Mouse (Mus musculus): ENCODE results near the gene Defa35. TPM values are rescaled to one million over a fixed set of nuclear protein-coding genes. Genes with fewer than 3 reads are reported as not detected.
"Not testable (repeated sequence)": the region's sequence is repeated elsewhere in the genome, so short reads cannot be mapped to it uniquely, and the experiment has no call there.

The Defa35 gene
- total RNA-seq (2021) (not detected), polyA plus RNA-seq (2012; rRNA removed) (not detected in 2 replicates)
- long read RNA-seq, result 0 reads

DNA sequence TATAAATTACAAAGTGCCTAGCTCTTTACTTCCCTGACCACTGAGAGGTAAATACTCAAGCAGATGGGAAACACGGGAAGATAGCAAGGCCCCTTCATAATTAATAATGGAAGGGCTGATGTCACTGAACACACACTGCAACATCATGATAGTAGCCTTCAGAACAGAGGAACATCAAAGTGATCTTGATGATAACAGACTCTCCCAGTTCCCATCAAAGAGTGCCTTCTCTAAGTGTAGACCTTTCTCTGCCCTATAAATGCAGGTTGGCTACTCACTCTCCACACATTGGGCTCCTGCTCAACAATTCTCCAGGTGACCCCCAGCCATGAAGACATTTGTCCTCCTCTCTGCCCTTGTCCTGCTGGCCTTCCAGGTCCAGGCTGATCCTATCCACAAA lies at the start of gene Defa35:
TSS of gene Defa35 (plus strand) at position 301 of the 400 bp plus-strand sequence.
- H3K36me3 ChIP-seq (ENCODE audit: control insufficient read depth, insufficient read depth, low read length); H3K27me3 ChIP-seq (ENCODE audit: control insufficient read depth, insufficient read depth, low read length); intact Hi-C loops (cut with DNase I); H3K27ac ChIP-seq; H3K9ac ChIP-seq (ENCODE audit: low read depth, low read length); H3K4me1 ChIP-seq (ENCODE audit: control insufficient read depth, insufficient read depth, low read length); H3K79me2 ChIP-seq (replicated peaks; ENCODE audit: control insufficient read depth, insufficient read depth, low read length); H3K4me3 ChIP-seq; DNase-seq: not testable (repeated sequence)
- 48% methylated on average over 1 of the region's 1 CpGs for WGBS

- intact Hi-C loops (cut with DNase I); H3K27me3 ChIP-seq (ENCODE audit: control insufficient read depth, insufficient read depth, low read length); DNase-seq; H3K4me3 ChIP-seq; H3K27ac ChIP-seq; H3K9ac ChIP-seq (ENCODE audit: low read depth, low read length); H3K4me1 ChIP-seq (ENCODE audit: control insufficient read depth, insufficient read depth, low read length); H3K79me2 ChIP-seq (replicated peaks; ENCODE audit: control insufficient read depth, insufficient read depth, low read length); H3K36me3 ChIP-seq (ENCODE audit: control insufficient read depth, insufficient read depth, low read length): not testable (repeated sequence)
- no CpG with 5 or more reads among the region's 1 CpGs for WGBS
These were observed 39.6 kb upstream of the Defa35 start, which contains the start of gene Defa21 for GRCm38 (mm10) chr8:21025245-21025644. Defa21 (plus strand) TSS chr8:21025545.

GRCm38 (mm10) chr8:21054747-21055146 lies 10.1 kb upstream of the Defa35 start, which contains the start of gene Defa23:
Defa23 (plus strand) TSS chr8:21055047.
- intact Hi-C loops (cut with DNase I); H3K79me2 ChIP-seq (replicated peaks; ENCODE audit: control insufficient read depth, insufficient read depth, low read length); H3K27me3 ChIP-seq (ENCODE audit: control insufficient read depth, insufficient read depth, low read length); H3K4me1 ChIP-seq (ENCODE audit: control insufficient read depth, insufficient read depth, low read length); H3K4me3 ChIP-seq; H3K9ac ChIP-seq (ENCODE audit: low read depth, low read length); H3K27ac ChIP-seq; DNase-seq; H3K36me3 ChIP-seq (ENCODE audit: control insufficient read depth, insufficient read depth, low read length): not testable (repeated sequence)
- WGBS, result no CpG with 5 or more reads among the region's 1 CpGs

- H3K79me2 ChIP-seq (replicated peaks; ENCODE audit: control insufficient read depth, insufficient read depth, low read length); H3K9ac ChIP-seq (ENCODE audit: low read depth, low read length); H3K27ac ChIP-seq; H3K36me3 ChIP-seq (ENCODE audit: control insufficient read depth, insufficient read depth, low read length); H3K4me3 ChIP-seq; intact Hi-C loops (cut with DNase I); DNase-seq; H3K4me1 ChIP-seq (ENCODE audit: control insufficient read depth, insufficient read depth, low read length); H3K27me3 ChIP-seq (ENCODE audit: control insufficient read depth, insufficient read depth, low read length): not testable (repeated sequence)
These were observed 19.3 kb downstream of the Defa35 start, which contains the start of gene Defa25 for GRCm38 (mm10) chr8:21084142-21084541. Defa25 (plus strand) TSS chr8:21084442.

DNA sequence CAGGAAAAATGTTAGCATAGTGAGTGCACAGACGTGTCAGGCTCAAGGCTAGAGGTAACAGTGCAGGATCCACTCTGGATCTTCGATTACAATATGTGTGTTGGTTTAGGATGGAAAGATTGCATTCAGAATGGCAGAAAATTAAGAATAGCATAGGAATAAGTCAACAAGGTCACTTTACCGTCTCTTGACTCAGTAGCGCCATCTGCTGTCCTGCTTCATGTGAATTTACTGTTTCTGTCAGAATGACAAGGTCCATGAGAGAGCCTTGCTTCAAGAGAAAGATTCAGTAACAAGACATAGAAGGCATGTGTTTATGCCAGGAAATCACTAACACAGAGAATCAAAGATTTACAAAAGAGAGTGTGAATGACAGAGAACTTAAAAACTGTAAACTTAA lies 28.3 kb downstream of the Defa35 start:
- H3K36me3 ChIP-seq (ENCODE audit: control insufficient read depth, insufficient read depth, low read length), result no peaks in the 10 kb centered on the region
- H3K4me1 ChIP-seq (ENCODE audit: control insufficient read depth, insufficient read depth, low read length), result no peaks in the 10 kb centered on the region
- peak; percentile 12; the same call in 1 of the 2 replicates for TF ChIP-seq CTCF (IDR thresholded peaks at IDR 0.05)
- no peak for TF ChIP-seq POLR2A (IDR thresholded peaks at IDR 0.05; ENCODE audit: insufficient read depth, low read depth, low read length)
- no peak for TF ChIP-seq EP300 (IDR thresholded peaks at IDR 0.05; ENCODE audit: insufficient read depth, low read depth, low read length)
- H3K9ac ChIP-seq (ENCODE audit: low read depth, low read length), result no peak overlapping the region
- H3K4me3 ChIP-seq, result no peak overlapping the region
- no peak for DNase-seq
- H3K79me2 ChIP-seq (replicated peaks; ENCODE audit: control insufficient read depth, insufficient read depth, low read length), result no peaks in the 10 kb centered on the region
- H3K27ac ChIP-seq, result no peak overlapping the region
- H3K27me3 ChIP-seq (ENCODE audit: control insufficient read depth, insufficient read depth, low read length), result no peaks in the 10 kb centered on the region
- 37% methylated on average over 4 of the region's 4 CpGs for WGBS
- intact Hi-C loops (cut with DNase I), result no loop called here

- WGBS, result no CpG with 5 or more reads among the region's 2 CpGs
- intact Hi-C loops (cut with DNase I); H3K36me3 ChIP-seq (ENCODE audit: control insufficient read depth, insufficient read depth, low read length); H3K27ac ChIP-seq; H3K79me2 ChIP-seq (replicated peaks; ENCODE audit: control insufficient read depth, insufficient read depth, low read length); H3K4me1 ChIP-seq (ENCODE audit: control insufficient read depth, insufficient read depth, low read length); H3K4me3 ChIP-seq; H3K27me3 ChIP-seq (ENCODE audit: control insufficient read depth, insufficient read depth, low read length); H3K9ac ChIP-seq (ENCODE audit: low read depth, low read length); DNase-seq: not testable (repeated sequence)
These were observed 31.1 kb downstream of the Defa35 start, which contains the start of gene Gm14851 for GRCm38 (mm10) chr8:21095950-21096349. Gm14851 (minus strand) TSS chr8:21096050.

Other genes with a start within 250 kb of the Defa35 start
- gene Defb33, start 172.4 kb upstream of the Defa35 start, total RNA-seq (2021), result not detected
- not detected in 2 replicates for gene Defb33, start 172.4 kb upstream of the Defa35 start, polyA plus RNA-seq (2012; rRNA removed)
- gene Gm15056, start 162.4 kb upstream of the Defa35 start, total RNA-seq (2021), result not detected
- not detected in 2 replicates for gene Gm15056, start 162.4 kb upstream of the Defa35 start, polyA plus RNA-seq (2012; rRNA removed)
- not detected for gene Gm6040, start 143.0 kb upstream of the Defa35 start, total RNA-seq (2021)
- not detected in 2 replicates for gene Gm6040, start 143.0 kb upstream of the Defa35 start, polyA plus RNA-seq (2012; rRNA removed)
- gene AY761185, start 120.3 kb upstream of the Defa35 start, total RNA-seq (2021), result not detected
- gene AY761185, start 120.3 kb upstream of the Defa35 start, polyA plus RNA-seq (2012; rRNA removed), result not detected in 2 replicates
- not detected for gene Defa21, start 39.5 kb upstream of the Defa35 start, total RNA-seq (2021)
- gene Defa21, start 39.5 kb upstream of the Defa35 start, polyA plus RNA-seq (2012; rRNA removed), result not detected in 2 replicates
- gene Defa23, start 10.0 kb upstream of the Defa35 start, total RNA-seq (2021), result not detected
- 0.88 TPM in 1 of 2 replicates, not detected in the other for gene Defa23, start 10.0 kb upstream of the Defa35 start, polyA plus RNA-seq (2012; rRNA removed)
- not detected for gene Defa25, start 19.4 kb downstream of the Defa35 start, total RNA-seq (2021)
- gene Defa25, start 19.4 kb downstream of the Defa35 start, polyA plus RNA-seq (2012; rRNA removed), result not detected in 2 replicates
- not detected for gene Gm14851, start 31.0 kb downstream of the Defa35 start, total RNA-seq (2021)
- not detected in 2 replicates for gene Gm14851, start 31.0 kb downstream of the Defa35 start, polyA plus RNA-seq (2012; rRNA removed)
- gene Defa30, start 69.6 kb downstream of the Defa35 start, total RNA-seq (2021), result not detected
- not detected in 2 replicates for gene Defa30, start 69.6 kb downstream of the Defa35 start, polyA plus RNA-seq (2012; rRNA removed)
- not detected for gene Defa22, start 97.2 kb downstream of the Defa35 start, total RNA-seq (2021)
- gene Defa22, start 97.2 kb downstream of the Defa35 start, polyA plus RNA-seq (2012; rRNA removed), result not detected in 2 replicates
- not detected for gene Defa31, start 126.6 kb downstream of the Defa35 start, total RNA-seq (2021)
- gene Defa31, start 126.6 kb downstream of the Defa35 start, polyA plus RNA-seq (2012; rRNA removed), result not detected in 2 replicates
- not detected for gene Gm15293, start 136.5 kb downstream of the Defa35 start, total RNA-seq (2021)
- not detected in 2 replicates for gene Gm15293, start 136.5 kb downstream of the Defa35 start, polyA plus RNA-seq (2012; rRNA removed)
- not detected for gene Gm15292, start 184.7 kb downstream of the Defa35 start, total RNA-seq (2021)
- gene Gm15292, start 184.7 kb downstream of the Defa35 start, polyA plus RNA-seq (2012; rRNA removed), result not detected in 2 replicates

Data from heart, adult 2 months (tissue).